Mouse (Mus musculus) embryonic facial prominence, embryonic 11.5 days (tissue): ENCODE data around the gene Cux2. TPM values are rescaled to one million over a fixed set of nuclear protein-coding genes. Genes with fewer than 3 reads are reported as not detected.

Experiments
- ATAC-seq: fragments of 200-750 bp; cut with Nextera tagmentation; replicated peaks from 2 replicates; pipeline ENCODE4 v1.8.0; 2017; ENCODE audit warnings: low read depth; ENCODE audit not compliant: insufficient number of reproducible peaks, low FRiP score, low TSS enrichment
- DNase-seq: peaks from one replicate; pipeline ENCODE4 v3.0.0-alpha.2; 2015; ENCODE audit warnings: low spot score
- H3K27ac ChIP-seq: fragments of 300-500 bp; sonication (generic); replicated peaks from 2 replicates; pipeline ENCODE4 v1.5.1; 2014; ENCODE audit warnings: mild to moderate bottlenecking, low read depth, low read length, control low read depth
- H3K27me3 ChIP-seq: fragments of 300-500 bp; sonication (generic); 2 replicates; pipeline ENCODE4 v1.6.1; 2014; ENCODE audit warnings: mild to moderate bottlenecking, low read length, moderate library complexity, mixed read lengths; ENCODE audit not compliant: control insufficient read depth, insufficient read depth
- H3K36me3 ChIP-seq: fragments of 300-500 bp; sonication (generic); replicated peaks from 2 replicates; pipeline ENCODE4 v1.6.1; 2014; ENCODE audit warnings: low read depth, mild to moderate bottlenecking, low read length, moderate library complexity, mixed read lengths; ENCODE audit not compliant: control insufficient read depth, insufficient read depth
- H3K4me1 ChIP-seq: fragments of 300-500 bp; sonication (generic); 2 replicates; pipeline ENCODE4 v1.6.1; 2014; ENCODE audit warnings: low read length, mixed read lengths; ENCODE audit not compliant: control insufficient read depth, insufficient read depth
- H3K4me2 ChIP-seq: fragments of 300-500 bp; sonication (generic); 2 replicates; pipeline ENCODE4 v1.6.1; 2014; ENCODE audit warnings: low read depth, mild to moderate bottlenecking, control low read depth, low read length, moderate library complexity
- H3K4me3 ChIP-seq: fragments of 300-500 bp; sonication (generic); 2 replicates; pipeline ENCODE4 v1.5.1; 2014; ENCODE audit warnings: low read depth, low read length, control low read depth
- H3K9ac ChIP-seq: fragments of 300-500 bp; sonication (generic); replicated peaks from 2 replicates; pipeline ENCODE4 v1.6.1; 2014; ENCODE audit warnings: mild to moderate bottlenecking, control low read depth, low read length
- H3K9me3 ChIP-seq: fragments of 300-500 bp; sonication (generic); replicated peaks from 2 replicates; pipeline ENCODE4 v1.6.1; 2016; ENCODE audit warnings: mild to moderate bottlenecking, low read length, inconsistent platforms, mixed read lengths; ENCODE audit not compliant: control insufficient read depth
- WGBS: fragments of 180-500 bp; shearing (Covaris S2); extraction: QIAGEN DNeasy Blood & Tissue Kit; methylation state at CpG from one replicate; pipeline ENCODE4 v1.1.7; 2014; 5-methylcytosine and 5-hydroxymethylcytosine counted together
- polyA plus RNA-seq: library from polyadenylated mRNA; unstranded; fragments of >200 nt; fragmentation: Nextera tagmentation; extraction: Ambion mirVana; gene quantifications from 2 replicates; pipeline ENCODE4 v1.2.1, GENCODE M21; 2014

Cux2 gene
- polyA plus RNA-seq, 1 experiment from 2014 or later = 4.5 TPM

DNA sequence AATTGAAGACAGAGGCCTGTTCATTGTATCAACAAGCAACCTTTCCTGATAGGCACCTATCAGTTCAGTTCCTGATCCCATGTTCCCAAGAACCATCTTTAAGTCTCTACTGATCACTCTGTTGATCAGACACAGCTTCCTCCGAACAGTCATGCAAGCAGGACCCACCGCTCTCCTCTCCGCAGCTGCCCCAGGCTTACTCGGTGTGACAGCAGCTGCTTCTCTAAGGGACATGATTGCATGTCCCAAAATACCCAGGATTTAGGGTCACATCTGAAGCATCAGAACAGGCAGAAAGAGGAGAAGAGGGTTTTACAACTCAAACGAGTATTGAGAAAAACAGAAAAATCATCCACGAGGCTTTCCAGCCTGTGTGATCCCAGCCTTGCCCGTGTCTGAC, 35.4 kb upstream of the Cux2 start:
- H3K27ac ChIP-seq = no peak overlapping the region
- ATAC-seq = no peak
- no peaks in the 10 kb centered on the region for H3K9me3 ChIP-seq
- no peak overlapping the region for H3K4me3 ChIP-seq
- no peak overlapping the region for H3K9ac ChIP-seq
- no peak overlapping the region for H3K4me2 ChIP-seq
- no peaks in the 10 kb centered on the region for H3K27me3 ChIP-seq
- no peaks in the 10 kb centered on the region for H3K4me1 ChIP-seq
- no peaks in the 10 kb centered on the region for H3K36me3 ChIP-seq
- 80% methylated on average over 7 of the region's 7 CpGs for WGBS
- no peak for DNase-seq

DNA sequence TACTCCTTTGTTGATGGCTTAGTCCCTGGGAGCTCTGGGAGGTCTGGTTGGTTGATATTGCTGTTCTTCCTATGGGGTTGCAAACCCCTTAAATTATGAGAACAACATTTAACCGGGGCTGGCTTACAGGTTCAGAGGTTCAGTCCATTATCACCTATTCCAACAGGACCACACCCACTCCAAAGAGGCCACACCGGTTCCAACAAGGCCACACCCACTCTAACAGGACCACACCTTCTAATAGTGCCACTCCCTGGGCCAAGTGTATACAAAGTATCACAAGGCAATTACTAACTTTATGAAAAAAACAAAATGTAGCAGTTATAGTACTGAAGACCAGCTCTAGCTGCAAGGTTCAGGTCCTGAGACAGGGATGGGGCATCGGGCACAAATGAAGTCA, 34.6 kb upstream of the Cux2 start:
- H3K36me3 ChIP-seq = no peaks in the 10 kb centered on the region
- no peak overlapping the region for H3K27ac ChIP-seq
- no peaks in the 10 kb centered on the region for H3K4me1 ChIP-seq
- no peak overlapping the region for H3K9ac ChIP-seq
- 75% methylated on average over 3 of the region's 3 CpGs for WGBS
- DNase-seq (no peak), ATAC-seq (no peak)
- H3K4me3 ChIP-seq = no peak overlapping the region
- H3K9me3 ChIP-seq = no peaks in the 10 kb centered on the region
- H3K4me2 ChIP-seq = no peak overlapping the region
- no peaks in the 10 kb centered on the region for H3K27me3 ChIP-seq

DNA sequence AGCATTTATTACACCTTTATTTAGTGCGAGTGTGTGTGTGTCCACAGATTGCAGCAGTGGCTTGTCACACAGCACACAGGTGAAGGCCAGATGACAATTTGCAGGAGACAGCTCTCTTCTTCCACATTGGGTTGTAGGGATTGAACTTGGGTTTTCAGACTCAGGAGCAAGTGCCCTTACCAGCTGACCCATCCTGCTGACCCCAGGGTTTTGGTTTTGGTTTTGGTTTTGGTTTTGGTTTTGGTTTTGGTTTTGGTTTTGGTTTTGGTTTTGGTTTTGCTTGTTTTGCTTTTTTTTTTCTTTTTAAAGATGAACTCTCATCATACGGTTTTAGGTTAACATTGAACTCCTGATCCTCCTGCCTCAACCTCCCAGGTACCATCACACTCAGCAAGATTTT, 33.4 kb upstream of the Cux2 start:
- ATAC-seq (no peak), DNase-seq (no peak)
- no peak overlapping the region for H3K4me3 ChIP-seq
- H3K27me3 ChIP-seq = no peaks in the 10 kb centered on the region
- H3K36me3 ChIP-seq = no peaks in the 10 kb centered on the region
- H3K9ac ChIP-seq = no peak overlapping the region
- H3K9me3 ChIP-seq = no peaks in the 10 kb centered on the region
- no peaks in the 10 kb centered on the region for H3K4me1 ChIP-seq
- WGBS = 89% methylated on average over 2 of the region's 2 CpGs
- no peak overlapping the region for H3K4me2 ChIP-seq
- no peak overlapping the region for H3K27ac ChIP-seq

DNA sequence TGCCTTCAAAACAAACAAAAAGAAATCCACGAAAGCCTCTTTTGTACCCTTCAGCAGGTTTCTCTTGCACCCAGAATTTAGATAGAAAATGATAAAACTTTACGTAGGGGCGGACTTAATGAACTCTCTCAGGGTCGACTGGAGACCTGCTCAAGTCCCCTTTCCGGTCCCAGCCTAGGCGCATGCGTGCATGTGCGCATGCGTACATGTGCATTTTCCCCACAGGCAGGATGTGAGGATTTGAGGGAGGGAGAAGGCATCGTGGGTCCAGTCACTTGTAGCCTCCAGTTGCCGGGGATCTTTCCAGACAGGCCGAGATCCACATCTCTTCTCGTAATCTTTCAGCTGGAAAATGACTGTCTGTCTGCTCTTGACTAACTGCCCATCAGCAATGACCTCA, 31.6 kb upstream of the Cux2 start:
- DNase-seq (no peak), ATAC-seq (no peak)
- no peak overlapping the region for H3K4me2 ChIP-seq
- no peak overlapping the region for H3K9ac ChIP-seq
- 91% methylated on average over 13 of the region's 13 CpGs for WGBS
- H3K4me1 ChIP-seq = no peaks in the 10 kb centered on the region
- H3K36me3 ChIP-seq = no peaks in the 10 kb centered on the region
- H3K27me3 ChIP-seq = no peaks in the 10 kb centered on the region
- no peak overlapping the region for H3K27ac ChIP-seq
- H3K9me3 ChIP-seq = no peaks in the 10 kb centered on the region
- H3K4me3 ChIP-seq = no peak overlapping the region

DNA sequence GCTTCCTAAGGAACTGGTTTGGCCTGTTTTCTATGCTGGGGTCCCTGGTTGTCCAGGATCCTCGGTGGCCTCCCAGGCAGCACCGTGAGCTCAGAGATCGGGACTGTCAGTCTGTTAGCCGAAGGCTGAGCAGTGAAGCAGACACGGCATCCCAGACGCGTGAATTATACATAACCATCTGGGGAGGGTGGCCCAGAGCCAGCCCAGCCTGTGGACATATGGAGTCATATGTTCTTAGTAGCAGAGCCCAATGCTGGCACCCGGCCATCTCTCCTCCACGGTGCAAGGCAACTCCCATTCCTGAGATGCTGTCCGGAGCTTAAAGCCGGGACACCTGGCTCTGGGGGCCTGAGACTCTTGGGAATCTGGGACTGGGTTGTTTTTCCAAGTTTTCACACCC, 31.0 kb upstream of the Cux2 start:
- Histone ChIP-seq H3K27ac (no peak overlapping the region), H3K4me2 (no peak overlapping the region), H3K27me3 (no peaks in the 10 kb centered on the region), H3K9me3 (no peaks in the 10 kb centered on the region), H3K9ac (no peak overlapping the region), H3K4me3 (no peak overlapping the region), H3K36me3 (no peaks in the 10 kb centered on the region), H3K4me1 (no peaks in the 10 kb centered on the region)
- ATAC-seq = no peak
- DNase-seq = no peak
- 87% methylated on average over 11 of the region's 11 CpGs for WGBS

DNA sequence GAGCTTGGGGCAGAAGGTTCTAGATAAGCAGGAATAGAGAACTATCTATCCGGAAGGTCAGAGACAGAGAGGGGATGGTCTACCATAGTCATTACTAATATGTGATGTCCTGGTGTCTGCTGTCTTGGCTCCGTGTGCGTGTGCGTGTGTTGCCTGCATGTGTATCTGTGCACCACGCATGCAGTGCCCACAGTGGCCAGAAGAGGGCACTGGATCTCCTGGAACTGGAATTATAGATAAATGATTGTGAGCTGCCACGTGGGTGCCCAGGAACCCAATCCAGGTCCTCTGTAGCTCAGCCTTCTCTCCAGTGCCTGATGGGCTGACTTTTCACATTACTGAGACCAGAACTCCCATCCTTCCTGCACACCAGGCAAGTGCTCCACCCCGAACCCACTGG, 29.9 kb upstream of the Cux2 start:
- no peaks in the 10 kb centered on the region for H3K9me3 ChIP-seq
- 80% methylated on average over 7 of the region's 7 CpGs for WGBS
- peak; percentile 30 for DNase-seq

DNA sequence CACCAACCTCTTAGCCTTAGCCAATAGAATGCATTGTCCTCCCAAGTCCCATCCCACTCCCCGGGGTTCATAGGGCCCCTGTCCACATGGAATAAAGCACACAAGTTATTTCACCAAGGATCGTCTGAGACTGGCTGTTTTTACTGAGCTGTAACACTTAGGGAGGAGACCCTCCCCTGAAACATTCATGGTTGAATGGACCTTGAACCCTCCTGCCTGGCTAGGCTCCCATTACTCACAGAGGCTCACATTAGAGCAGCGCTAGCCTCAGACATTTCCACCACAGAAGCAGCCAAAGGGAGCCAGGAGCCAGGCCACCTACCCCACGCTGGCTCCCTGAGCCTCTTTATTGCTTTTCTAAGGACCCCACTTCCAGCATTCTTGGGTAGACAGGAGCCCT, 27.3 kb upstream of the Cux2 start:
- Histone ChIP-seq H3K4me3 (no peak overlapping the region), H3K36me3 (no peaks in the 10 kb centered on the region), H3K9me3 (no peaks in the 10 kb centered on the region), H3K4me1 (no peaks in the 10 kb centered on the region), H3K4me2 (no peak overlapping the region), H3K9ac (no peak overlapping the region), H3K27ac (no peak overlapping the region), H3K27me3 (no peaks in the 10 kb centered on the region)
- 84% methylated on average over 4 of the region's 4 CpGs for WGBS
- no peak for DNase-seq
- ATAC-seq = no peak

More for the DNA sequence above, 29.9 kb upstream of the Cux2 start:
- H3K27ac ChIP-seq = no peak overlapping the region
- H3K4me2 ChIP-seq = no peak overlapping the region
- no peaks in the 10 kb centered on the region for H3K36me3 ChIP-seq
- ATAC-seq = no peak
- no peak overlapping the region for H3K4me3 ChIP-seq
- H3K27me3 ChIP-seq = no peaks in the 10 kb centered on the region
- no peaks in the 10 kb centered on the region for H3K4me1 ChIP-seq
- H3K9ac ChIP-seq = no peak overlapping the region

DNA sequence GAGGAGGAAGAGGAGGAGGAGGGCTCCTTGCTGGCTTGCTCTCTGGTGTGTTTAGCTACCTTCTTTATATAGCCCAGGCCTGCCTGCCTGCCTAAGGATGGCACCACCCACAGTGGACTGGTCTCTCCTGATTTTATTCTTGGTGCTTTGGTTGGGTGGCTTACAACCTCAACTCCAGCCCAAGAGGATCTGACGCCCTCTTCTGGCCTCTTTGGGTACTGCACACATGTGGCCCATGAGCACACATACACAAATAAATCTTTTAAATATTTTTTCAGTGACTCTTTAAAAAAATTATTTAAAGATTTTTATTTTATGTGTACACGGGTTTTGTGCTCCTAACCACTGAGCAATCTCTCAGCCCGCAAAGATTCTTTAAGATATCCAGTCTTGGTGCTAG, 25.8 kb upstream of the Cux2 start:
- Histone ChIP-seq H3K27ac (no peak overlapping the region), H3K9me3 (no peaks in the 10 kb centered on the region), H3K4me1 (no peaks in the 10 kb centered on the region), H3K9ac (no peak overlapping the region), H3K4me3 (no peak overlapping the region), H3K27me3 (no peaks in the 10 kb centered on the region), H3K4me2 (no peak overlapping the region), H3K36me3 (no peaks in the 10 kb centered on the region)
- ATAC-seq (no peak), DNase-seq (no peak)
- 63% methylated on average over 3 of the region's 3 CpGs for WGBS

DNA sequence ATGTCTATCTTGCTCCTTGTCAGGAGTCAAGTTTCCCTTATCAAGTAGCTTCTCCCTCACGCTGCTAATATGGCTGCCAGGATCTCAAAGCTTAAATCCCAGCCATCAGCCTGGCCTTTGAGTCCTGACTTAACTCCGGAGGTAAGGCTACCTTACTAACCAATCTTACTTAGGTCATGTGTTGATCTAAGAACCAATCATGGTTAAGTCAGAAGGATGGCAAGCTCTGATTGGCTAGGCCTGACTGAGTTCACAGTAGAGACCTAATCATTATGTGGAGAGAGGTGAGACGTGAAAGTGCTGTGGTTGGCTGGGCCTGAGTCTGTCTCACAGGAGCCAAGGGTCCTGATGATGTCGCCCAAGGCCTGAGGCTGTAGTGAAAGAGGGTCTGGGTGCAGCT, 22.1 kb upstream of the Cux2 start:
- H3K4me2 ChIP-seq = no peak overlapping the region
- no peak overlapping the region for H3K27ac ChIP-seq
- H3K4me3 ChIP-seq = no peak overlapping the region
- DNase-seq = no peak
- H3K36me3 ChIP-seq = no peaks in the 10 kb centered on the region
- H3K27me3 ChIP-seq = no peaks in the 10 kb centered on the region
- no peak overlapping the region for H3K9ac ChIP-seq
- no peaks in the 10 kb centered on the region for H3K9me3 ChIP-seq
- WGBS = 75% methylated on average over 4 of the region's 4 CpGs
- no peaks in the 10 kb centered on the region for H3K4me1 ChIP-seq
- no peak for ATAC-seq
